Mouse (Mus musculus): ENCODE measurements around the gene 4933427D14Rik.

DNA sequence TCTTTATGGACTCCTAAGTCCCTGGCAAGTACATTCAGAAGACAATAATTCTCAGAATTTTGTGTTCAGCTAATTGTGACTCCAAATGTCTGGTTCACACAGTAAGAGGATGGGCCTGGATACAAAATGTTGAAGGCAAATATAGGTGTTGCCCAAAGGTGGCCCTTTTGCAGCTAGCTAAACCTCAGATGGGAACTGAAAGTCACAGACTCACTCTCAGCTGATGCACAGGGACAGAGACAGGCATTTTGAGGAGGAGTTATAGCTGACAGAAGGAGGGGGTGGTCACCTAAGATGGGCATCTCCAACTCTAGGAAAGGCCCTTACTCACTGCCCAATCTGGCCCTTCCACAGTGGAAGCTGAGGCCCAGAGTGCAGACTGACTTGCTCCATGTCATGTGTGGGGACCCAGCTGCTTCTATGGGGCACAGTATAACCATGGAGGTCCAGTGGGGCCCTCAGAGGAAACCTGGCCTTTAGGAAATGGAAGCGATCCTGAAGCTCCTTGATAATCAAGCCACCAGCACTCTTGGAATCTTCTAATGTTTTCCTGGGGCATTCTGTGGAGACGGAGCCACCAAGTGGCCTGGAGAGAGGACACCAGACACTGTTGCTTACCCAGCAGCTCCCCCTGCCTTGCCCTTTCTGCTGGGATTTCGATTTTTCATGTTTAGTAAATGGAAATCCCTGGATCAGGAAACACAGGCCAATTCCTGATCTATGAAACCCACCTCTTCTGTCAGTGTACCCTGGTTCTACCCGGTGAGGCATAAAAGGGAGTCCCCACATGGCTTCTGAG is 33.0 kb upstream of the 4933427D14Rik start:
- TF ChIP-seq ZNF384 (IDR thresholded peaks at IDR 0.05; ENCODE audit: low read depth, low read length) (no peak), MAFK (IDR thresholded peaks at IDR 0.05; ENCODE audit: insufficient read depth, low read depth, low read length) (no peak), ZC3H11A (IDR thresholded peaks at IDR 0.05; ENCODE audit: borderline replicate concordance, low read depth, low read length) (no peak), CHD2 (IDR thresholded peaks at IDR 0.05; ENCODE audit: low read depth, low read length) (no peak), HCFC1 (IDR thresholded peaks at IDR 0.05; ENCODE audit: borderline replicate concordance, insufficient read depth, low read length) (no peak)

Data from ES-E14 (cell line).